Mouse (Mus musculus): ENCODE results near the gene Gpr39.
A peak's percentile ranks its signal among the peaks of the same experiment; 100 is the strongest.

Gpr39 gene

DNA sequence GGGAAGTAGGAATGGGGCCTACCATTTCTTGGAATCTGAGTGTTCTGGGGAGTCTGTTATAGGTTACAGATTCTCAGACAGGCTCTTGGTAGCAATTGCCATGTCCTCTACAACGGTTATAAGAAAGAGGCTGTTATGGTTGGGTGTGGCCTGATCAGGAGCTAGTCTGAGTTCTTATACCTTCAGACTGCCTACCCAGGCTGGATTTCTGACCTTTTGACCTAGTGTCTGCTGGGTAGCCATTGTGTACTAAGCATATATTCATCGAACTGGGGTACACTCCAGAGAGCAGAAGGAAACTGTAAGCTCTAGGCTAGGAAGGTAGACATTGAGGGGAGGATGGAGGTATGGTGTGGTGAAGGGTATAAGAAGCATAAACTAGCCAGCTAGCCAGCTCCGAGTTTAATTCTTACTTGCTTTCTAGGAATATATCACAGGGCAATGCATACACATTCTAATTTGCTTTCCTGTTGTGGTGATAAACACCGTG, 24.4 kb downstream of the Gpr39 start:
- DNase-seq, result no peak

GRCm38 (mm10) chr1:125701773-125702172, 25.0 kb downstream of the Gpr39 start:
- DNase-seq, result no peak

DNA sequence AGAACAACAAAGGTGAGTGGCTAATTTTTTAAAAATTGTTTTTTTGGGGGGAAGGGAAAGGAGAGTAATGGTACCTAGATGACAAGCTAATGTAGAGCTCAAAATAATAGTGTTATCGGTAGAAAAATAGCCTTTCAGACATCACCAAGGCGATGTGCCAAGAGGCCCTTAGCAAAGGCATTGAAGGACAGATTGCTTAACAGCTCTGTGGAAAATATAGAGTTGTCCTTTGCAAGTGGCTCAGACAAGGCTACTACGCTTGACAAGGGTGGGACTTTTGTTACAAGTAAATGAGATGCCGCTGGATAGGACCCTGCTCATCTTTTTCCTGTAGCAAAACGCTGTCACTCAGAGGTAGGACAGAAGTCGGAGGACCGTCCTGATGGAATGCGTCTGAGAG, 25.5 kb downstream of the Gpr39 start:
- DNase-seq, result peak; percentile 25

DNA sequence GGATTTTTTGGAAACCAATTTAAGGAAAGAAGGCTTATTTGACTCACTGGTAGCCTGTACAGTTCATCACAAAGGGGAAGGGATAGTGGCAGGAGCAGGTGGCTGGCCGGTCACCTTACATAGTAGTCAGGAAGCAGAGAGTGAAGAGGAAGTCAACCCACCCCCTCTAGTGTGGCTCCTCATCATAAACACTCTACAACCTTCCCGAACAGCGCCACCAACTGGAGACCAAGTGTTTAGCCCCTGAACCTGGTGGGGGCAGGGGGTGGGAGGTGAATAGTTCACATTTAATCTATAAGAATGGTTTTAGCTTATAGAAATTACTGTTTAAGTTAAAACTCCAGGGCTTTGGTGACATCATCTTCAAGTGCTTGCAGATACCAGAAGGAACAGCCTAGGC, 28.6 kb downstream of the Gpr39 start:
- DNase-seq, result no peak

- no peak for DNase-seq
Observed at GRCm38 (mm10) chr1:125715286-125715685, 38.5 kb downstream of the Gpr39 start.

- no peak for DNase-seq
Observed at GRCm38 (mm10) chr1:125716241-125716640, 39.4 kb downstream of the Gpr39 start.

GRCm38 (mm10) chr1:125717906-125718305, 41.1 kb downstream of the Gpr39 start:
- DNase-seq, result no peak

GRCm38 (mm10) chr1:125719127-125719526, 42.3 kb downstream of the Gpr39 start:
- DNase-seq, result no peak

DNA sequence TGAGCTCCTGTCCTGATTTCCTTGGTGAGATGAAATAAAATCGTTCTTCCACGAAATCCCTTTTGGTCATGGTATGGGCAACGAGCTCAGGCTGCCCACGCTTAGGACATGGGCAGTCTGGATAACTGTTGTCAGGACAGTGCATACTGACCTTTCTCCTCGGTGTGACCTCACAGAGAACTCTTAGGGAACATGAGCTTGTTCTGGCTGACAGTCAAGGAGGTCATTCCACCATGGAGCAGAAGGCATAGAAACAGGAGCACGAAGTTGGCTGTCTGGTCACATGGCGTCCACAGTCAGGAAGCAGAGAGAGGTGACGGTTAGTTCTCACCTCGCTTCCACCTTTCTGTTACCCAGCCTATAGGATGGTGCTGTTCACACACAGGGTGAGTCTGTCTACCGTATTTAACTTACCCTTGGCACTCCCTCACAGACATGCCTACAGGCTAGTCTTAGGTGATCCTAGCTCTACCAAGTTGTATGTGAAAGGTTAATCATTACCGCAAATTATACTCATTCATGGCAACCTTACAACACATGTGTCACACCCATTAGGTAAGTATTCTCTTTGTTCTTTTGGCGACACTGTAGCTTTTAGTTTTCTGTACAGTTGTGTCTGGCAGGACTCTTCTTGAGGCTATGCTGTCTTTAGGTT, 44.4 kb downstream of the Gpr39 start:
- DNase-seq, result no peak

DNA sequence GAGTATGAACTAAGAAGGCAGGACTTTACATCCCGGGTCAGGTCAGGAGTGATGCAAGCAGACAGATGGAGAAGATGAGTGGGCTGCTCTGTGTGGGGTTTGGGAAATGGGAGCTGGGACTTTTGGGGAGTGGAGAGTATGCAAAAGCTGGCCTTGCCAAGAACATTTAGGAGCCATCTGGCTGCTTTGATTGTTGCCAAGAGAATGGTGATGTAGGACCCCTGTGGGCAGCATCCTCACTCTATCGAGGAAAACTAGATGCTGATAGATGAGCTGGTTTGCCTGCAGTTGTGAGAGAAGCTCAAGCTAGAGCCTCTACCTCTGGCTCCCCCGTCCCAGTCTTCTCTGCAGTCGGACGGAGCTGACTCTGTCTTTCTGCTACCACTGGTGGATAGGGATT, 47.5 kb downstream of the Gpr39 start:
- no peak for DNase-seq

DNA sequence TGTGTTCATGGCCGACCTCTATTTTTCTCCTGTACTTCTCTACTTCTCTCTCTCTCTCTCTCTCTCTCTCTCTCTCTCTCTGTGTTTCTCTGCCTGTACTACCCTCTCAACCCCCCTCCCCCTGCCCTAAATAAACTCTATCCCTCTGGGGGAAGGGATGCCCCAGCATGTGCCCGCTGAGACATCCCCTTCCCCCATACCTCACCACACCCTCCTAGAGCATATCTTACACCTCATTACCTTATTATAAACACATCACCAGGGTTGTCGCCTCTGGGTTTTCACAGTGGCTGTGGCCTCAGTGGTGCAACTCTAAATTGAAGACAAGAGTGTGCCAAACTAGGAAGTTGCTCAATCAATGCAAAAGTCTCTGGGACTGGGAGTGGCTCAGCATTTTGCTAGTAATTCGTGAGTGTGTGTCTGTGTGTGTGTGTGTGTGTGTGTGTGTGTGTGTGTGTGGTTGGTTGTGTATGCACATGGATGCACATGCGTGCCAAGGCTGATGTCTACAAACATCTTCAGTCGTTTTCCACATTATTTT, 52.3 kb downstream of the Gpr39 start:
- peak; percentile 4 for DNase-seq

DNA sequence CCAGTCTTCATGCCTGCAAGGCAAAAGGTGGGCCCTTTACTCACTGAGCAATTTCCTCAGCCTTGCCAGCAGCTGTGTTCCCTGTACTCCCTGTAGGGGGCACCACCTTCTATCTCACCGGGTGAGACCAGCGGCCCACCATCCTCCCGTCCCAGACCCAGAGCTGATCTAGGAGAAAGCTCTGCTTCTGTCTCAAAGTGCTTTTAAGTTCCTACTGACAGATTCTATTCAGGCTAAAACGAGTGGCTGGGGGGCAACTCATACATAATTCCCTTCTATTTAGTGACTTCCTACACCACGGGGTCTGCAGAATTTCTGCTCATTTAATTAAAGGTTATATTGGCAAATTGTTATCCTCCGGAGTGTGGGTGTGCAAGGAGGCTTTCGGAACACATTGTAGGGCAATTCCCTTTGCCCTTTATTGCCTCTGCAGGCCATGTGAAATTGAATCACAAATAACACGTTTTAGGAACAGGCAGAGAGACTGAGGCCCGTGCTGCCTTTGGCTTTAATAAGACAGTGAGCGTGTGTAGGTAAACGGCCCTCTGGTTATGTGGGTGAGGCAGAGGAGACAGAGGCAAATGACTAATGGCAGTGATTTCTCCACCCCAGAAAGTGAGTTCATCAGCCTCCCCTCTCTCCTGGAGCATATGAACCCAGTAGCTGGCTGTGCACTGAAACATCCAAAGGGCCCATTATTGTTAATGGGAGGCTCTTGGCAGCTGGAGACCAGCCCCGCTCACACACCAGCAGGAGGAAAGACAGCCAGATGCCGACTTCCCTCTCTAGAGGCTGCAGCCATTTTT, 53.1 kb downstream of the Gpr39 start:
- no peak for DNase-seq

- DNase-seq, result no peak
Observed at GRCm38 (mm10) chr1:125730537-125730880, 53.7 kb downstream of the Gpr39 start.

DNA sequence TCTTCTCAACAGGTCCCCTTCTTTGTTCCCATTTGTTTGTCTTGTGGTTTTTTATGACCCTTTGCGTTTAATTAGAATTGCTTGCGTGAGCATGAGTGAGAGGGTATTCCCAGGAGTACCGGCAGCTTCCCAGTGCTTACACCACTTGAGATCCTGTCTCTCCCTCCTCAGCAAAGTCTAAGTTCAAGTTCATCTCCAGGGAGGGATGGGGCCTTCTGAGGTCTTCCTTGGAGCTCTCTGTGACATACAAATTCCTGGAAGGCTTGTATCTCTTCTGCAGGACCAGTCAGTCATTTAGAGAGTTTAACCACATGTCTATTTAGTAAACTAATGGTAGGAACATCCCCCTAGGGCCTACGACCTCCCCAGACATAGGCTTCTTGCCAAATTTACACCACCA, 55.1 kb downstream of the Gpr39 start:
- DNase-seq, result no peak

- DNase-seq, result no peak
Observed at GRCm38 (mm10) chr1:125744766-125745165, 68.0 kb downstream of the Gpr39 start.

GRCm38 (mm10) chr1:125755335-125755996, 78.7 kb downstream of the Gpr39 start:
- DNase-seq, result peak; percentile 46

GRCm38 (mm10) chr1:125759972-125760695, 83.3 kb downstream of the Gpr39 start:
- peak; percentile 45 for DNase-seq

DNA sequence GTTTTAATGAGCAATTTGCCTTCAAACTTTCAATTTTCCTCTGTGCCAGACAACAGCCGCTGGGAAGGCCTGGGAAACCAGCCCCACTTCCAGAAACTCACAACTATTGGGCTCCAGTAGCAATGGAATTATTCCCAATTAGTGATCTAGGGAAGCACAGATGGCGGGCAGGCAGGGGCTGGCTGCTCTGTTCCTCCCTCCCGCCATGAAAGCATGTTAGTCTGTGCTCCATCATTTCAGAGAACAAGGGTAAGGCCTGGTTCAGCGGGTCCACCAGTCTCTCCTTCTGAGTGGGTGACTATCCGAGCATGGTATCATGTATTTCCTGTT, 83.9 kb downstream of the Gpr39 start:
- no peak for DNase-seq

- DNase-seq, result no peak
Observed at GRCm38 (mm10) chr1:125762076-125762475, 85.3 kb downstream of the Gpr39 start.

- peak; percentile 71 for DNase-seq
Observed at GRCm38 (mm10) chr1:125789804-125790203, 113.0 kb downstream of the Gpr39 start.

DNA sequence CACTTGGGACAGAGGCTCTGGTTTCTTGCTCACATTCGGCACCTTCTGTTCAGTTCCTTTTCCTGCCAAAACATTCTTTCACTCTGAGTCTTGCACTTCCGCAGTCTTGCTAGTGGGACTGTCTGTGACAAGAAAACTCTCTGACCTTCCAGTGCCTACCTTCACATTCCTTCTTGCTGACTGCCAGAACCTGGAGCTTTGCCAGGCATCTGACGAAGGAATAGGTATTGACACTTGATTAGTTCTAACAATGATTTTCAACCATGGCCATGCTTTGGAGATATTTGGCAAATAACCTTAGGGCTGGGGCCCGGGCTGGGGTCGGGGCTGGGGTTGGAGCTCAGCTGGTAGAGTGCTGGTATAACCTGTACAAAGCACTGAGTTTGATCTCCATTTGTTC, 123.7 kb downstream of the Gpr39 start:
- DNase-seq, result no peak

DNA sequence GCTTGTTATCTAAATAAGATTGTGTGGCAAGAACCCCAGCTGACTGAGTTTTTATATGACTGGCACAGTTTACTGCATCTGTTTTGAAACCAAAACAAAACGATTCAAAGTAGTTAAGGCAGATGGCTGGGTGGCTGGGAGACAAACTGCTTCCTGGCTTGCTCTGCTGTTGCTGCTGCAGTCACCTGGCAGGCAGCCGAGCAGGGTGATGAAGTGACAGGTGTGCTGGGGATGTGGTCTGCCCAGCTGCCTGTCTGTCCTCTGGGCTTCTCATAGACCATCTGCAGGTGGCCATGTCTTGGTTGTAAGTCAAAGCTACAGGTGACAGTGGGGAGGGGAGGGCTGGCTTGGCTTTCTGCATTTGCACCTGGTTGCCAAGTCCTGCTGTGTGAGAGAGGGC, 131.6 kb downstream of the Gpr39 start:
- DNase-seq, result no peak

- DNase-seq, result no peak
Observed at GRCm38 (mm10) chr1:125813141-125813782, 136.5 kb downstream of the Gpr39 start.

All from lung, postnatal 10 days (tissue).